Mouse (Mus musculus) heart, embryonic 13.5 days (tissue): ENCODE measurements around the gene Dgcr2. TPM values are rescaled to one million over a fixed set of nuclear protein-coding genes. Genes with fewer than 3 reads are reported as not detected.
A peak's percentile ranks its signal among the peaks of the same experiment; 100 is the strongest.

ENCODE experiments used
- ATAC-seq: fragments of 200-750 bp; cut with Nextera tagmentation; 2 replicates; pipeline ENCODE4 v1.8.0; 2017; ENCODE audit warnings: moderate TSS enrichment; ENCODE audit not compliant: insufficient number of reproducible peaks, low FRiP score, low TSS enrichment; ENCODE audit errors: extremely low read depth
- H3K27ac ChIP-seq: fragments of 300-500 bp; sonication (generic); replicated peaks from 2 replicates; pipeline ENCODE4 v1.5.1; 2015; ENCODE audit warnings: moderate library complexity, mild to moderate bottlenecking, inconsistent platforms
- H3K27me3 ChIP-seq: fragments of 300-500 bp; sonication (generic); replicated peaks from 2 replicates; pipeline ENCODE4 v1.6.1; 2015; ENCODE audit warnings: mild to moderate bottlenecking, inconsistent platforms
- H3K36me3 ChIP-seq: fragments of 300-500 bp; sonication (generic); 2 replicates; pipeline ENCODE4 v1.6.1; 2015; ENCODE audit warnings: mild to moderate bottlenecking, inconsistent platforms
- H3K4me1 ChIP-seq: fragments of 300-500 bp; sonication (generic); 2 replicates; pipeline ENCODE4 v1.6.1; 2015; ENCODE audit warnings: inconsistent platforms
- H3K4me2 ChIP-seq: fragments of 300-500 bp; sonication (generic); 2 replicates; pipeline ENCODE4 v1.6.1; 2015; ENCODE audit warnings: inconsistent platforms, mild to moderate bottlenecking, moderate library complexity
- H3K4me3 ChIP-seq: fragments of 300-500 bp; sonication (generic); 2 replicates; pipeline ENCODE4 v1.5.1; 2015; ENCODE audit warnings: moderate library complexity, mild to moderate bottlenecking, inconsistent platforms
- H3K9ac ChIP-seq: fragments of 300-500 bp; sonication (generic); 2 replicates; pipeline ENCODE4 v1.6.1; 2015; ENCODE audit warnings: inconsistent platforms, mild to moderate bottlenecking, moderate library complexity
- H3K9me3 ChIP-seq: fragments of 300-500 bp; sonication (generic); 2 replicates; pipeline ENCODE4 v1.6.1; 2016; ENCODE audit warnings: inconsistent platforms
- WGBS: fragments of 180-500 bp; shearing (Covaris S2); methylation state at CpG from one replicate; pipeline ENCODE4 v1.1.7; 2015; ENCODE audit warnings: mixed read lengths; 5-methylcytosine and 5-hydroxymethylcytosine counted together
- polyA plus RNA-seq: library from polyadenylated mRNA; unstranded; fragments of >200 nt; fragmentation: Nextera tagmentation; extraction: Ambion mirVana; gene quantifications from 2 replicates; pipeline ENCODE4 v1.2.1, GENCODE M21; 2015

Gene Dgcr2
- polyA plus RNA-seq, 1 experiment from 2014 or later, result 48.4 TPM

- no peaks in the 10 kb centered on the region for H3K9me3 ChIP-seq
- no peak overlapping the region for H3K4me3 ChIP-seq
- no peak overlapping the region for H3K27ac ChIP-seq
- no peak overlapping the region for H3K9ac ChIP-seq
- no peak for ATAC-seq
- H3K36me3 ChIP-seq, result no peaks in the 10 kb centered on the region
- H3K4me2 ChIP-seq, result no peak overlapping the region
- H3K27me3 ChIP-seq, result peaks cover 88% of the 10 kb centered on the region
- 74% methylated on average over 3 of the region's 3 CpGs for WGBS
- H3K4me1 ChIP-seq, result peaks cover 7% of the 10 kb centered on the region
Measured at GRCm38 (mm10) chr16:17828867-17829266, 69.5 kb downstream of the Dgcr2 start.

- ATAC-seq, result no peak
- 72% methylated on average over 2 of the region's 2 CpGs for WGBS
- no peak overlapping the region for H3K4me2 ChIP-seq
Measured at GRCm38 (mm10) chr16:17828229-17828628, 70.1 kb downstream of the Dgcr2 start.

GRCm38 (mm10) chr16:17826500-17826899 lies 71.9 kb downstream of the Dgcr2 start:
- 81% methylated on average over 2 of the region's 2 CpGs for WGBS
- Histone ChIP-seq H3K4me3 (no peak overlapping the region), H3K4me2 (no peak overlapping the region), H3K27me3 (peaks cover 83% of the 10 kb centered on the region), H3K9ac (no peak overlapping the region), H3K9me3 (no peaks in the 10 kb centered on the region), H3K4me1 (no peaks in the 10 kb centered on the region), H3K27ac (no peak overlapping the region), H3K36me3 (no peaks in the 10 kb centered on the region)
- ATAC-seq, result no peak

More at GRCm38 (mm10) chr16:17828229-17828628, 70.1 kb downstream of the Dgcr2 start:
- Histone ChIP-seq H3K27me3 (peaks cover 88% of the 10 kb centered on the region), H3K9ac (no peak overlapping the region), H3K9me3 (no peaks in the 10 kb centered on the region), H3K36me3 (no peaks in the 10 kb centered on the region), H3K4me3 (no peak overlapping the region), H3K27ac (no peak overlapping the region), H3K4me1 (peaks cover 4% of the 10 kb centered on the region)

- no peak for ATAC-seq
- Histone ChIP-seq H3K9ac (0 out of 2 replicates have a peak overlapping the region, but pooled peaks have one; percentile 82), H3K9me3 (0 out of 2 replicates have a peak, but pooled peaks cover 3% of the 10 kb centered on the region), H3K4me3 (no peak overlapping the region), H3K4me2 (no peak overlapping the region), H3K27me3 (peaks cover 74% of the 10 kb centered on the region), H3K27ac (no peak overlapping the region), H3K36me3 (no peaks in the 10 kb centered on the region), H3K4me1 (peaks cover 27% of the 10 kb centered on the region)
- 80% methylated on average over 8 of the region's 8 CpGs for WGBS
Measured at GRCm38 (mm10) chr16:17816528-17816927, 81.8 kb downstream of the Dgcr2 start.

GRCm38 (mm10) chr16:17815411-17816402 lies 82.7 kb downstream of the Dgcr2 start:
- Histone ChIP-seq H3K27ac (no peak overlapping the region), H3K9me3 (0 out of 2 replicates have a peak, but pooled peaks cover 3% of the 10 kb centered on the region), H3K9ac (peak overlapping the region; percentile 82), H3K27me3 (peaks cover 71% of the 10 kb centered on the region), H3K36me3 (no peaks in the 10 kb centered on the region), H3K4me1 (peaks cover 29% of the 10 kb centered on the region), H3K4me2 (peak overlapping the region; percentile 80), H3K4me3 (peak overlapping the region; percentile 57)
- ATAC-seq, result peak; percentile 33; the same call in 1 of the 2 replicates
- 2% methylated on average over 63 of the region's 63 CpGs for WGBS

GRCm38 (mm10) chr16:17813173-17813572 lies 85.2 kb downstream of the Dgcr2 start:
- Histone ChIP-seq H3K9ac (no peak overlapping the region), H3K4me1 (peaks cover 51% of the 10 kb centered on the region), H3K27ac (no peak overlapping the region), H3K4me3 (no peak overlapping the region), H3K36me3 (peaks cover 4% of the 10 kb centered on the region), H3K27me3 (peaks cover 62% of the 10 kb centered on the region), H3K9me3 (0 out of 2 replicates have a peak, but pooled peaks cover 3% of the 10 kb centered on the region), H3K4me2 (no peak overlapping the region)
- no peak for ATAC-seq
- WGBS, result 38% methylated on average over 4 of the region's 4 CpGs

- no peak for ATAC-seq
- no peak overlapping the region for H3K4me3 ChIP-seq
- 0 out of 2 replicates have a peak overlapping the region, but pooled peaks have one; percentile 1 for H3K27ac ChIP-seq
- H3K4me1 ChIP-seq, result peaks cover 62% of the 10 kb centered on the region
- H3K4me2 ChIP-seq, result no peak overlapping the region
- peaks cover 65% of the 10 kb centered on the region for H3K27me3 ChIP-seq
- no peaks in the 10 kb centered on the region for H3K9me3 ChIP-seq
- H3K9ac ChIP-seq, result 0 out of 2 replicates have a peak overlapping the region, but pooled peaks have one; percentile 14
- peaks cover 10% of the 10 kb centered on the region for H3K36me3 ChIP-seq
- 6% methylated on average over 5 of the region's 5 CpGs for WGBS
Measured at GRCm38 (mm10) chr16:17812120-17812519, 86.2 kb downstream of the Dgcr2 start.

- Histone ChIP-seq H3K36me3 (peaks cover 10% of the 10 kb centered on the region), H3K9me3 (no peaks in the 10 kb centered on the region), H3K4me3 (no peak overlapping the region), H3K27me3 (peaks cover 70% of the 10 kb centered on the region), H3K4me1 (peaks cover 72% of the 10 kb centered on the region), H3K9ac (no peak overlapping the region), H3K27ac (peak overlapping the region; percentile 68), H3K4me2 (no peak overlapping the region)
- 33% methylated on average over 7 of the region's 7 CpGs for WGBS
- no peak for ATAC-seq
Measured at GRCm38 (mm10) chr16:17809711-17810110, 88.7 kb downstream of the Dgcr2 start.

- ATAC-seq, result no peak
- no peak overlapping the region for H3K4me2 ChIP-seq
- H3K9ac ChIP-seq, result no peak overlapping the region
- H3K27ac ChIP-seq, result peak overlapping the region; percentile 68
- no peak overlapping the region for H3K4me3 ChIP-seq
- whole genome bisulfite sequencing, result 75% methylated on average over 4 of the region's 4 CpGs
- H3K9me3 ChIP-seq, result no peaks in the 10 kb centered on the region
- H3K36me3 ChIP-seq, result peaks cover 10% of the 10 kb centered on the region
- peaks cover 70% of the 10 kb centered on the region for H3K27me3 ChIP-seq
- peaks cover 78% of the 10 kb centered on the region for H3K4me1 ChIP-seq
Measured at GRCm38 (mm10) chr16:17809125-17809524, 89.2 kb downstream of the Dgcr2 start.

- Histone ChIP-seq H3K36me3 (peaks cover 19% of the 10 kb centered on the region), H3K9ac (peak overlapping the region; percentile 83), H3K9me3 (no peaks in the 10 kb centered on the region), H3K27ac (peak overlapping the region; percentile 44; the same call in 1 of the 2 replicates), H3K4me1 (peaks cover 84% of the 10 kb centered on the region), H3K4me3 (peak overlapping the region; percentile 57), H3K27me3 (peaks cover 72% of the 10 kb centered on the region), H3K4me2 (peak overlapping the region; percentile 93)
- ATAC-seq, result peak; percentile 29; the same call in 1 of the 2 replicates
- 4% methylated on average over 72 of the region's 73 CpGs for WGBS
Measured at GRCm38 (mm10) chr16:17807192-17808009, 91.0 kb downstream of the Dgcr2 start.
